Mouse (Mus musculus) neural tube, embryonic 13.5 days (tissue): ENCODE results near the gene Rnf128. TPM values are rescaled to one million over a fixed set of nuclear protein-coding genes. Genes with fewer than 3 reads are reported as not detected.

Experiments used
- polyA plus RNA-seq: library from polyadenylated mRNA; unstranded; fragments of >200 nt; fragmentation: Nextera tagmentation; extraction: Ambion mirVana; gene quantifications from 2 replicates; pipeline ENCODE4 v1.2.1, GENCODE M21; 2015

Gene Rnf128
- polyA plus RNA-seq, 1 experiment from 2014 or later: 2.5 TPM

Other genes starting within 250 kb of the Rnf128 start
- gene Trap1a, start 229.6 kb upstream of the Rnf128 start, polyA plus RNA-seq: not detected in 2 replicates
- gene D330045A20Rik, start 82.9 kb upstream of the Rnf128 start, polyA plus RNA-seq: 0.42 and 1.1 TPM in 2 replicates
- gene Tbc1d8b, start 121.7 kb downstream of the Rnf128 start, polyA plus RNA-seq: 0.63 and 0.79 TPM in 2 replicates
- not detected in 2 replicates for gene Gm15013, start 151.2 kb downstream of the Rnf128 start, polyA plus RNA-seq
- gene Ripply1, start 219.0 kb downstream of the Rnf128 start, polyA plus RNA-seq: not detected in 2 replicates
- 0.20 and 2.5 TPM in 2 replicates for gene Cldn2, start 237.5 kb downstream of the Rnf128 start, polyA plus RNA-seq